Mouse (Mus musculus) lung, postnatal 4 days (tissue): ENCODE data around the gene Ginm1.
"Not testable (repeated sequence)": the region's sequence is repeated elsewhere in the genome, so short reads cannot be mapped to it uniquely, and the experiment has no call there.

Experiments used
- DNase-seq, 2 experiments: peaks; one replicate each; pipeline ENCODE4 v3.0.0; 2021

Gene Ginm1

GRCm38 (mm10) chr10:7802519-7803140 lies 10.0 kb upstream of the Ginm1 start:
- no peak for DNase-seq

DNA sequence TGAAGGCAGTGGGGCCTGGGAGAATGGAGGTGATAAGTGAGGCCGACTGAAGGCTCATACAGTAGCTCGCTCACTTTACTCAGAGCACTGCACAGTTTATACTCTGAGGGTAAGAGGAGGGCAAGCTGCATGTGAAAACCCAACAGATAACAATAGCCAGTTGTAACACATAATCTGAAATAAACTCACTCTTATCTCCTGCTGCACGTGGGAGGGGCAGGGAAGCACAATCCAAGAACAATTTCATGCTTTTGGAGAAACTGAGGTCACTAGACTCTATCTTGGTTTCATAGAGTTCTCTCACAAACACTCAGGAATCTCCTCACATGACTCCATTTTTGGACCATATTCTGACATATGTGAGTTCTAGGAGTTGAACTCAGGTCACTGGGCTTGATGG lies 8.6 kb upstream of the Ginm1 start:
- DNase-seq, result no peak

- no peak for DNase-seq
These were observed 322 bp downstream of the Ginm1 start for GRCm38 (mm10) chr10:7792254-7792750.

- DNase-seq, result no peak
These were observed 5.3 kb downstream of the Ginm1 start for GRCm38 (mm10) chr10:7787319-7787718.

DNA sequence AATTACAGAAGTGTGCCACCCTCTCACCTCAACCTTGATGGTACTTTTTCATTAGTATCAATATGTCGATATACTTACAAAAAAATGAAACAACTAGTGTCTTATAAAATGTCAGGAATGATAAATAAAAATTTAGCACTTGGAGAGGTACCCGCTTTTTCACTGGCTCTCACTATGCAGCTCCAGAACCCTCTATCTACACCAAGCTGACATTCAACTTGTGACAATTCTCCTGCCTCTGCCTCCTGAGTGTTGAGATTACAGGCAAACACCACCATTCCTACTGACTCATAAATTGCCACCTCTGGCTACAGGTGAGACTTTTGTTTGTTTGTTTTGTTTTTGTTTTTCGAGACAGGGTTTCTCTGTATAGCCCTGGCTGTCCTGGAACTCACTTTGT lies 11.4 kb downstream of the Ginm1 start:
- DNase-seq, result no peak

DNA sequence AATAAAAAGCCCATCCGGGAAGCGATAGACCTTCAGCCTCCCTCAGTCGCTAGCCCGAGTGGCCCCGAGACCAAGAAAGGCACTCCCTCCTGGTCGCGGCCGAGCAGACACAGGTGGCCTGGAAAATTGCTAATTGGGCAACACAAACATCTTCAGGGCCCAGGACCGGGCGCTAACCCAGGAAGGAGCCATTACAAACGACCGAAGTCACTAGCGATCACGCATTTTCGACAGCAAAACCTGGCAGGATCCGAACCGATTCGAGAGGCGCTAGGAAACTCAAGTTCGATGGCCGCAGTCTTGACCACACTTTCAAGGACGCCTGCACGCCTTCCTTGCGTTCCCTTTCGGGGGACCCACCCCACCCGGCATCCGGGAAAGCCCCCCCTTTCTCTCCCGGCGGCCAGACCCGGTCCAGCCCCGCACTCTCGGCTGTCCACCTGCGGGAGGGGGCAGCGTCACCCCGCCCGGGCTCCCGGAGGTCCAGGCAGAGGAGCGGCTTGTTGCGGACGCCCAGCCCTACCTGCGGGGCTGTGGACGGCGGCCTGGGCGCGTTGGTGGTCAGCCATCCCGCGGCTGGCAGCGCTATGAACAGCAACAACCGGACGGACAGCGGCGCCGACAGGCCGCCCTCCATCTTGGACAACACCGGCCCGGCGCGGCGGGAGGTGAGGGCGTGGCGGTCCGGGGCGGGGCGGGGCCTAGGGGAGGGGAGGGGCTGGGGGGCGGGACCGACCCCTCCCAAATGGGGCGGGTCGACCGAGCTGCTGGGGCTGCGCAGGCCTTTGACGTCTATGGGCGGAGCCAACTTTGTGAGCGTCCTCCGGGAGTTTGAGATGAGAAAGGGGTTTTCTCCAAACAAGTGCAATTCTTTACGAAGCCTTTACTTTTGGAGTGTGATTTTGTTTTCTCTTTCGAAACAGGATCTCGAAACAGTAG lies 12.1 kb downstream of the Ginm1 start:
- DNase-seq, result peak; percentile 91 to 92

GRCm38 (mm10) chr10:7779751-7780237 lies 12.8 kb downstream of the Ginm1 start:
- no peak for DNase-seq

- no peak for DNase-seq
These were observed 14.3 kb downstream of the Ginm1 start for GRCm38 (mm10) chr10:7778361-7778760.

DNA sequence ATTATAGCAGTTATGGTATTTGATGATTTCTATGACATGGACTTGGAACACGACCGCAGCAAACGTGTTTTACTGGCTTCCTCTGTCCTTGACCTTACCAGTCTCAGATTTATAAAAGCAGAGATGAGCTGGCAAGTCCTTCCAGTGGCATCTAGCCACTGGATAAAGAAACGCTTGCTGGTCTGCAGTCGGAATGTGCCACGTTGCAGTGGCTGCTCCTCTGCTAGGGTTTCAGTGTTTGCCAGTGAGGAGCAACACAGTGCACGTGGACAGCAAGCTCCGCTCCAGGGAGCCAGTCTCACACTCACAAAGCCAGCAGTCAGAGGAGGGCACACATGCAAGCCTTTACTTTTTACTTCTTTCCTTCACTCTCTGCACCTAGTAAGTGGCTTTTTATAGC lies 17.2 kb downstream of the Ginm1 start:
- DNase-seq, result no peak

GRCm38 (mm10) chr10:7772769-7773168 lies 19.9 kb downstream of the Ginm1 start:
- DNase-seq, result no peak

- no peak for DNase-seq
These were observed 20.3 kb downstream of the Ginm1 start for GRCm38 (mm10) chr10:7772346-7772745.

- no peak for DNase-seq
These were observed 35.1 kb downstream of the Ginm1 start for GRCm38 (mm10) chr10:7757544-7757943.

- DNase-seq, result no peak
These were observed 43.9 kb downstream of the Ginm1 start for GRCm38 (mm10) chr10:7748752-7749151.

DNA sequence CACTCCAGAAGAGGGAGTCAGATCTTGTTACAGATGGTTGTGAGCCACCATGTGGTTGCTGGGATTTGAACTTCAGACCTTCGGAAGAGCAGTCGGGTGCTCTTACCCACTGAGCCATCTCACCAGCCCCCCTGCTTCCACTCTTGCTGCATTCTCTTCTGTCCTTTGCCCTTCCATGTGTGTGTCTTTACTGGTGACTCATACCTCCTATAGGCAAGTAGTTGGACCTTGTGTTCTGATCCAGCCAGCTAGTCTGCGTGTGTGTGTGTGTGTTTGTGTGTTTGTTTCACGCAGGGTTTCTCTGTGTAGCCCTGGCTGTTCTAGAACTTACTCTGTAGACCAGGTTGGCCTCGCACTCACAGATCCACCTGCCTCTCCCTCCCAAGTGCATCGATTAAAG lies 47.1 kb downstream of the Ginm1 start:
- DNase-seq, result not testable (repeated sequence)

DNA sequence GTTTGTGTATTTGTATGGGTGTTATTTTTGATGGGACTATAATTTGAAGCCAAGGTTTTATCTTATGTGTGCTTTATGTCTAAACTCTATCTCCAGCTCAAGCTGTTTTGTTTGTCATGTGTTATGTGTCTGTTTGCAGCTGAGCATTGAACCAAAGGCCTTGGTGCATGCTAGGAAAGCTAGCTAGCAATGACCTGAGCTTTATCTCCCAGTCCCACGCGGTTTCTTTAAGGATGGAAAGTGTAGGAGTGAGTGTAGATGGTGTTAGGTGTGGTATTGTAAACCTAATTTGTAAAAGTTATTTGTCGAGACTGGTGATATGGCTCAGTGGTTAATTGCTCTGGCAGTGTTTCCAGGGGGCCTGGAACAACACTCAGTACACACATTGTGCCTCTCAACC lies 54.7 kb downstream of the Ginm1 start:
- DNase-seq, result no peak

DNA sequence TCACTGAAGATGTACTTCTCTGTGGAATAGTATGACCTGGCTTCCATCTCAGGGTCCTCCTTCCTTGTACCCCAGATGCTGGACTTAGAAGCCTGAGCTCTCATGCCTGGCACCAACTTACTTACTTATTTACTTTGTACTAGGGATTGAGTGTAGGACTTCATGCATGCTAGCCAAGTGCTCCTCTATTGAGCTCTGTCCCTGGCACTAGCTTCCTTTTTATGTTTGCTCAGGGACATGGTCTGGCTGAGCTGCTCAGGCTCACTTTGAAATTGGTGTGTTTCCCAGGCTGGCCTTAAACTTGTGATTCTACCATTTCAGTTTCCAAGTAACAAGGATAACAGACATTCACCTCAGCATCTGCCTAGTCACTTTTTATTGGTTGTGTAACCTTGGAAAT lies 55.5 kb downstream of the Ginm1 start:
- DNase-seq, result no peak

DNA sequence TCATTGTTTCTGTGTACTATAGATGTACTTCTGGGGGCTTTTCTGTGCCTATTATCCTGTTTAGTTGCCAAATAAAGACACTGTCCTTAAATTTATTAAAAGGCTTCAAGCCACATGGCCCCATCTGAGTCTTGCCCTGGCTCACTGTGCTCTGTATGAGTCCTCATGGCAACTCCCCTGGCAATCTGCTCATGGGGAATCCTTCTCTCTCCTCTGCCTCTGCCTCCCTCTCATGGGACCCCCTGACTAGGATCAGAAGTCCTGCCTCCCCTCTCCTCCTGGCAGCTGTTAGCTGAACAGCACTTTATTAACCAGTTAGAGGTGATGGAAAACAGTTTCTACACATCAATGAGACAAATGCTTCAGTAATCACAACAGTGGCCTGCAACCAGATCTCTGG lies 61.0 kb downstream of the Ginm1 start:
- no peak for DNase-seq

- DNase-seq, result no peak
These were observed 65.6 kb downstream of the Ginm1 start for GRCm38 (mm10) chr10:7727011-7727410.

DNA sequence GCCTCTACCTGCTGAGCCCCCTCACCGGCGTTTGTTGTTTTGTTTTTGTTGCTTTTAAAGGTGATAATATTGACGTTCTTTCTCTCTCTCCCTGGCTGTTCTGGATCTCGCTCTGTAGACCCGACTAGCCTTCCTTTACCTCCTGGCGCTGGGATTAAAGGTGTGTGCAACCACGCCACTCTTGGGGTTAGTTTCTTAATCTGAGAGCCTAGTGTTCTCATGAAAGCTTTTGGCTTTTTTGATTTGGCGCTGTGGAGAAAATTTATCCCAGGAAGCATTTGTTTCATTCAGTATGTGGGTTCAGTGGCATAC lies 66.2 kb downstream of the Ginm1 start:
- DNase-seq, result no peak

DNA sequence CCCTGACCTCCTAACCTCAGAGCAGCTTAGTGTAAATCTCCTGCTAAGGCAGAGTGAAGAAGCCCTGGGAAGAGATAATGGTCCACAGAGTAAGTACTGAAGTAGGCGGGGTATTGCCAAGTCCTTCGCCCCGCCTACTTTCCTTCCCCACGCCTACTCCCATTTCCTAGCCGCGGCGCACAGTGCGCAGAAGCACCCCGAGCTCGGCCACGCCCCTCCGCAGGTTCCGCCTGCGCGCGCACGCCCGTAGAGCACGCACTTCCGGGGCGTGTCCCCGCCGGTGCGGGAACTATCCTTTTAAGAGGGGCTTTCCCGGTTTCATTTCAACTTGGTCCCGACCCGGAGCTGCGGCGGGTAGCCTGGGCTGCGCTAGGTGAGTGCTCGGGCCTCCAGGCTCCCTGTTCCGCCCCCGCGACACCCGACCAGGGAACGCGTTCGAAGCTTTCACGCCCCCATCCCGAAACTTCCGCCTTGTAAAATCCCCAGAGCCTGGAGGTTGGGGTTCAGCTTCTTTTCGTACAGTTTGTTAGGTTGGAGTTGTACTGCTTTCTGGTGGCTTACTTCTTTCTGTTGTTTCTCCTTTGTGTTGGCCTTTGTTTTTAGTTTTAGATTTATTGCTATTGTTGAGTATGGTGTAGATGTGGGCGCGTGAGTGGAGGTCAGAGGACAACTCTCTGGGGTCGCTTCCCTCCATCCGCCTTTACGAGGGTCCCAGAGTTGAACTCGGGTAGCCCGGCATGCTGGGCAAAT lies 66.7 kb downstream of the Ginm1 start, which contains the start of gene Katna1:
Gene Katna1, plus strand, starts transcription at position 250 of the 750 bp plus-strand sequence.
- peak; percentile 96 for DNase-seq
